In the genomic region with DNA sequence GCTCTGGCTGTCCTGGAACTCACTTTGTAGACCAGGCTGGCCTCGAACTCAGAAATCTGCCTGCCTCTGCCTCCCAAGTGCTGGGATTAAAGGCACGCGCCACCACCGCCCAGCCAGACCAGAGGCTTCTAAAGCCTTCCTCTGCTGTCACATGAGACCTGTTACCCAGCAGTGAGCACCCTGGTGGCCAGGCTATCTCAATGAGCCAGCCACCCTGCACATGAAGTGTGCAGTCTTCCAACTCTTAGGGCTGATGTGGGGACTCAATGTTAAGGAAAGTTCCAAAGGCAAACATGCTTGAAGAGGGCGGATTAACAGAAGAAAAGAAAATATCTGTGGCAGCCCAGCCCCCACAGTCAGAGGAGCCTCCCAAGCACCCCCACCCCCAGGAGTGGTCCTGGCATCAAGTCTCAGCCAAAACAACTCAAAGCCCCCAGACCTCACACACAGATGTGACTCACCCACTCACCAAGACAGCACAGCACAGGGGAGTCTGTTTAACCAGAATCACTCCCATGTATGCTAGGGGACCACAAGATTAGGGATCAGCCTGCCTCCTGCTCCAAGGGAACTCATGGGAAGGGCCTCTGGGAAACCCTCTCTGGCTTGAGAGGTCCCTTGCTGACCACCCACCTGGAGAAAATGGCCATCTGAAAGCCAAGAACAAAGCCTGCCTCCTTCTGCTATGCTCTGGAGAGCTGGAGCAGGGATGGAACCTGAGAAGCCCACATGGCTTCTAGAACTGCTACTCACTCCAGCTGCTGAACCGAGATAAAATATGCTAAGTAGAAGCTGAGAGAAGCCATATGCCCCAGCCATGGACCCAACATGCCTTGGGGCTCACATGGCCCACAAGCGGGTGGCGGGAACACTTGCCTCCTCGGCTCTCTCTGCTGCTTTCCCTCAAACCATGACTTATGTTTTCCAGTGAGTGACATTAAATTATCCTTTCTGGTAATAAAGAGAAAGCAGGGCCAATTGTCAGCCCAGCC, we compare ENCODE assay signal across 9 mouse cellular contexts.
A peak's percentile ranks its signal among the peaks of the same experiment; 100 is the strongest.
DNase-seq lines count a peak whose midpoint lies in the region; ATAC-seq lines count a peak whose summit lies in the region.
"Had no signal": no experiment of that assay in that cellular context is flagged by ENCODE, and none has a peak within 500 bp of the region (broad histone marks: within the 10 kb centered on the region; RNA-seq: fewer than 3 reads in every experiment).

No protein-coding gene starts in this region.

- peaks cover 100% of the 10 kb centered on the region for H3K4me1 ChIP-seq in megakaryocyte, embryonic 14.5 days
- H3K4me1 ChIP-seq in embryonic facial prominence, embryonic 11.5 days (ENCODE audit: control insufficient read depth, insufficient read depth, low read length) = no peaks in the 10 kb centered on the region; the same call in 1 of the 2 replicates
- H3K4me1 ChIP-seq in hindbrain, embryonic 13.5 days (replicated peaks) = peaks cover 44% of the 10 kb centered on the region

- H3K27ac ChIP-seq in embryonic facial prominence, embryonic 11.5 days (replicated peaks; ENCODE audit: low read depth, low read length) = peak overlapping the region; percentile 38; the same call in 1 of the 2 replicates
- peak overlapping the region; percentile 12; the same call in 1 of the 2 replicates for H3K27ac ChIP-seq in hindbrain, embryonic 13.5 days

- H3K9me3 ChIP-seq in megakaryocyte, embryonic 14.5 days = peaks cover 3% of the 10 kb centered on the region
- no peaks in the 10 kb centered on the region for H3K9me3 ChIP-seq in embryonic facial prominence, embryonic 11.5 days (replicated peaks; ENCODE audit: control insufficient read depth, low read length)
- no peaks in the 10 kb centered on the region for H3K9me3 ChIP-seq in hindbrain, embryonic 13.5 days
- H3K9me3 ChIP-seq: midbrain, embryonic 12.5 days had no signal

- no peaks in the 10 kb centered on the region for H3K27me3 ChIP-seq in megakaryocyte, embryonic 14.5 days (replicated peaks)
- H3K27me3 ChIP-seq in embryonic facial prominence, embryonic 11.5 days (ENCODE audit: control insufficient read depth, insufficient read depth, low read length) = no peaks in the 10 kb centered on the region
- H3K27me3 ChIP-seq in hindbrain, embryonic 13.5 days = no peaks in the 10 kb centered on the region
- H3K27me3 ChIP-seq: midbrain, embryonic 12.5 days had no signal

- no peak overlapping the region for H3K9ac ChIP-seq in embryonic facial prominence, embryonic 11.5 days (replicated peaks; ENCODE audit: low read length)
- no peak overlapping the region for H3K9ac ChIP-seq in hindbrain, embryonic 13.5 days
- H3K9ac ChIP-seq: midbrain, embryonic 12.5 days had no signal

- peaks cover 85% of the 10 kb centered on the region for H3K36me3 ChIP-seq in megakaryocyte, embryonic 14.5 days (replicated peaks; ENCODE audit: low read length)
- H3K36me3 ChIP-seq in embryonic facial prominence, embryonic 11.5 days (replicated peaks; ENCODE audit: control insufficient read depth, insufficient read depth, low read depth, low read length) = no peaks in the 10 kb centered on the region
- no peaks in the 10 kb centered on the region for H3K36me3 ChIP-seq in hindbrain, embryonic 13.5 days
- H3K36me3 ChIP-seq: midbrain, embryonic 12.5 days had no signal

- whole genome bisulfite sequencing in embryonic facial prominence, embryonic 11.5 days = 79% methylated on average over 9 of the region's 9 CpGs
- 70% methylated on average over 9 of the region's 9 CpGs for WGBS in hindbrain, embryonic 13.5 days

- no peak overlapping the region for H3K4me2 ChIP-seq in embryonic facial prominence, embryonic 11.5 days (ENCODE audit: low read depth, low read length)
- H3K4me2 ChIP-seq in hindbrain, embryonic 13.5 days = no peak overlapping the region
- H3K4me2 ChIP-seq: midbrain, embryonic 12.5 days had no signal

- peak; percentile 65 for DNase-seq in embryonic facial prominence, embryonic 11.5 days (ENCODE audit: low spot score)
- peak; percentile 48 for DNase-seq in skeletal muscle tissue, adult 2 months (ENCODE audit: low read depth, low spot score)
- no peak for DNase-seq in frontal cortex, postnatal 36 days (ENCODE audit: low spot score in 2 of 2)
- no peak for DNase-seq in adrenal gland, adult 18-20 months (ENCODE audit: low spot score in 2 of 2)
- DNase-seq: right cerebral cortex, postnatal 4 days had no signal

- ATAC-seq in megakaryocyte, adult 5-6 weeks (ENCODE audit: poor library complexity, severe bottlenecking) = no peak
- peak; percentile 49; the same call in 1 of the 2 replicates for ATAC-seq in embryonic facial prominence, embryonic 11.5 days (replicated peaks; ENCODE audit: insufficient number of reproducible peaks, low FRiP score, low TSS enrichment, low read depth)
- ATAC-seq in hindbrain, embryonic 13.5 days (ENCODE audit: low FRiP score) = no peak

- peak overlapping the region; percentile 84 for H3K4me3 ChIP-seq in megakaryocyte, embryonic 14.5 days (replicated peaks)
- H3K4me3 ChIP-seq in embryonic facial prominence, embryonic 11.5 days (ENCODE audit: low read depth, low read length) = no peak overlapping the region
- no peak overlapping the region for H3K4me3 ChIP-seq in hindbrain, embryonic 13.5 days
- H3K4me3 ChIP-seq: midbrain, embryonic 12.5 days had no signal

Comparison
In these comparisons a context has a peak if more than half of its experiments do, and no peak if none do; other contexts are left out.
1. DNase-seq: peak in embryonic facial prominence, embryonic 11.5 days (single experiment) and skeletal muscle tissue, adult 2 months (single experiment); none in frontal cortex, postnatal 36 days (0 of 2) and adrenal gland, adult 18-20 months (0 of 2).